10 mouse cellular contexts compared by ENCODE assay signal in genomic region chr4:130549189-130549588, GRCm38 (mm10). TPM values are rescaled to one million over a fixed set of nuclear protein-coding genes. Genes with fewer than 3 reads are reported as not detected.
DNase-seq lines count a peak whose midpoint lies in the region; ATAC-seq and TF ChIP-seq lines count a peak whose summit lies in the region.
"Had no signal": no experiment of that assay in that cellular context is flagged by ENCODE, and none has a peak within 500 bp of the region (broad histone marks: within the 10 kb centered on the region; RNA-seq: fewer than 3 reads in every experiment).

No protein-coding gene starts in this region.

- H3K36me3 ChIP-seq in heart, postnatal 0 days (replicated peaks; ENCODE audit: control insufficient read depth, insufficient read depth, low read length) = no peaks in the 10 kb centered on the region
- no peaks in the 10 kb centered on the region for H3K36me3 ChIP-seq in spleen, adult 2 months (ENCODE audit: control insufficient read depth, insufficient read depth, low read length)
- no peaks in the 10 kb centered on the region for H3K36me3 ChIP-seq in hindbrain, embryonic 11.5 days (ENCODE audit: control insufficient read depth, insufficient read depth, low read length)
- H3K36me3 ChIP-seq in splenic B cell, adult 2 months (ENCODE audit: control insufficient read depth, insufficient read depth, low read length, poor library complexity, severe bottlenecking) = no peaks in the 10 kb centered on the region
- H3K36me3 ChIP-seq: liver, embryonic 13.5 days had no signal

- no peak overlapping the region for H3K27ac ChIP-seq in heart, postnatal 0 days (ENCODE audit: low read depth)
- H3K27ac ChIP-seq in spleen, adult 2 months (ENCODE audit: insufficient read depth, low read length) = no peak overlapping the region
- H3K27ac ChIP-seq in hindbrain, embryonic 11.5 days (ENCODE audit: low read depth, low read length) = peak overlapping the region; percentile 91; the same call in 1 of the 2 replicates
- H3K27ac ChIP-seq: liver, embryonic 13.5 days had no signal

- no peak overlapping the region for H3K4me2 ChIP-seq in heart, postnatal 0 days (ENCODE audit: low read depth, low read length)
- H3K4me2 ChIP-seq in hindbrain, embryonic 11.5 days (replicated peaks; ENCODE audit: low read depth, low read length) = no peak overlapping the region
- H3K4me2 ChIP-seq: liver, embryonic 13.5 days had no signal

- no peak overlapping the region for H3K9ac ChIP-seq in heart, postnatal 0 days (replicated peaks; ENCODE audit: low read depth, low read length)
- no peak overlapping the region for H3K9ac ChIP-seq in hindbrain, embryonic 11.5 days (ENCODE audit: low read depth, low read length)
- H3K9ac ChIP-seq: liver, embryonic 13.5 days had no signal

- H3K9me3 ChIP-seq in heart, postnatal 0 days (replicated peaks; ENCODE audit: control insufficient read depth, low read length) = no peaks in the 10 kb centered on the region
- H3K9me3 ChIP-seq in hindbrain, embryonic 11.5 days (ENCODE audit: control insufficient read depth, low read length) = no peaks in the 10 kb centered on the region
- H3K9me3 ChIP-seq: liver, embryonic 13.5 days had no signal

- ATAC-seq in heart, postnatal 0 days (ENCODE audit: insufficient read depth, low read depth) = no peak
- no peak for ATAC-seq in hindbrain, embryonic 11.5 days (ENCODE audit: low FRiP score)

- no peak overlapping the region for H3K4me3 ChIP-seq in heart, postnatal 0 days (ENCODE audit: low read depth, low read length)
- no peak overlapping the region for H3K4me3 ChIP-seq in spleen, adult 2 months (ENCODE audit: extremely low read depth, insufficient read depth, insufficient read length)
- no peak overlapping the region for H3K4me3 ChIP-seq in hindbrain, embryonic 11.5 days (ENCODE audit: low read depth, low read length)
- H3K4me3 ChIP-seq: liver, embryonic 13.5 days had no signal

- no peak for TF ChIP-seq POLR2A in spleen, adult 2 months (IDR thresholded peaks at IDR 0.05; ENCODE audit: low read depth, low read length)

- no peak for DNase-seq in heart, postnatal 0 days (ENCODE audit: low spot score)
- no peak for DNase-seq in heart, adult 11 months
- DNase-seq in spleen, adult 2 months (ENCODE audit: low read depth in 1 of 2, low spot score in 2 of 2) = no peak
- no peak for DNase-seq in spleen, postnatal 36 days (ENCODE audit: low spot score in 2 of 2)
- DNase-seq in hindbrain, embryonic 11.5 days (ENCODE audit: low spot score) = no peak
- DNase-seq in splenic B cell, adult 2 months (ENCODE audit: low read depth, low spot score) = peak; percentile 8
- no peak for DNase-seq in urinary bladder, adult 2 months (ENCODE audit: low spot score)
- no peak for DNase-seq in cerebellum, postnatal 36 days
- DNase-seq: kidney, postnatal 14 days; liver, embryonic 13.5 days had no signal

- TF ChIP-seq EP300 in heart, postnatal 0 days (IDR thresholded peaks at IDR 0.05; ENCODE audit: low read depth) = no peak

- H3K4me1 ChIP-seq in heart, postnatal 0 days (ENCODE audit: control insufficient read depth, insufficient read depth) = peaks cover 5% of the 10 kb centered on the region; the same call in 1 of the 2 replicates
- H3K4me1 ChIP-seq in spleen, adult 2 months (ENCODE audit: control insufficient read depth, insufficient read depth, insufficient read length) = no peaks in the 10 kb centered on the region
- H3K4me1 ChIP-seq in hindbrain, embryonic 11.5 days (replicated peaks; ENCODE audit: control insufficient read depth, insufficient read depth, low read length) = peaks cover 29% of the 10 kb centered on the region

- TF ChIP-seq CTCF in heart, postnatal 0 days (IDR thresholded peaks at IDR 0.05; ENCODE audit: low read depth) = peak; percentile 17
- TF ChIP-seq CTCF in spleen, adult 2 months (IDR thresholded peaks at IDR 0.05; ENCODE audit: extremely low read depth, insufficient read depth, insufficient read length, insufficient replicate concordance) = peak; percentile 3; the same call in 1 of the 2 replicates

- 82% methylated on average over 8 of the region's 8 CpGs for WGBS in heart, postnatal 0 days
- WGBS in spleen, adult 2 months = 74% methylated on average over 8 of the region's 8 CpGs
- WGBS in hindbrain, embryonic 11.5 days = 86% methylated on average over 8 of the region's 8 CpGs

- no peaks in the 10 kb centered on the region for H3K27me3 ChIP-seq in heart, postnatal 0 days (ENCODE audit: control insufficient read depth, insufficient read depth, low read length)
- H3K27me3 ChIP-seq in spleen, adult 2 months (ENCODE audit: control insufficient read depth, insufficient read depth, low read length) = no peaks in the 10 kb centered on the region
- H3K27me3 ChIP-seq in hindbrain, embryonic 11.5 days (ENCODE audit: control insufficient read depth, insufficient read depth, low read length) = no peaks in the 10 kb centered on the region
- H3K27me3 ChIP-seq in splenic B cell, adult 2 months (ENCODE audit: control insufficient read depth, insufficient read depth, low read length, poor library complexity, severe bottlenecking) = no peaks in the 10 kb centered on the region; the same call in 1 of the 2 replicates
- H3K27me3 ChIP-seq: liver, embryonic 13.5 days had no signal

RNA-seq across cellular contexts. Expression of gene Nkain1, which starts 24.8 kb away (rescaled TPM):
- total RNA-seq in heart, postnatal 0 days (2014; rRNA removed; ENCODE audit: low replicate concordance) = 16.0 and 18.9 TPM in 2 replicates
- polyA plus RNA-seq in heart, postnatal 0 days (2015; fragmentation: Nextera tagmentation; extraction: Ambion mirVana) = 0.53 and 0.85 TPM in 2 replicates
- polyA plus RNA-seq in spleen, adult 2 months (2012; rRNA removed) = 0.42 and 0.77 TPM in 2 replicates
- polyA plus RNA-seq in hindbrain, embryonic 11.5 days (2014; fragmentation: Nextera tagmentation; extraction: Ambion mirVana) = 21.6 and 27.4 TPM in 2 replicates
- polyA plus RNA-seq in urinary bladder, adult 2 months (2012; rRNA removed) = 3.2 and 3.4 TPM in 2 replicates
- polyA plus RNA-seq: liver, embryonic 13.5 days had no signal
